Mouse (Mus musculus): ENCODE results near the gene Clp1. TPM values are rescaled to one million over a fixed set of nuclear protein-coding genes. Genes with fewer than 3 reads are reported as not detected.
A peak's percentile ranks its signal among the peaks of the same experiment; 100 is the strongest.
"Not testable (repeated sequence)": the region's sequence is repeated elsewhere in the genome, so short reads cannot be mapped to it uniquely, and the experiment has no call there.

Clp1 gene
- polyA plus RNA-seq, 1 experiment from 2014 or later = 56.8 TPM

DNA sequence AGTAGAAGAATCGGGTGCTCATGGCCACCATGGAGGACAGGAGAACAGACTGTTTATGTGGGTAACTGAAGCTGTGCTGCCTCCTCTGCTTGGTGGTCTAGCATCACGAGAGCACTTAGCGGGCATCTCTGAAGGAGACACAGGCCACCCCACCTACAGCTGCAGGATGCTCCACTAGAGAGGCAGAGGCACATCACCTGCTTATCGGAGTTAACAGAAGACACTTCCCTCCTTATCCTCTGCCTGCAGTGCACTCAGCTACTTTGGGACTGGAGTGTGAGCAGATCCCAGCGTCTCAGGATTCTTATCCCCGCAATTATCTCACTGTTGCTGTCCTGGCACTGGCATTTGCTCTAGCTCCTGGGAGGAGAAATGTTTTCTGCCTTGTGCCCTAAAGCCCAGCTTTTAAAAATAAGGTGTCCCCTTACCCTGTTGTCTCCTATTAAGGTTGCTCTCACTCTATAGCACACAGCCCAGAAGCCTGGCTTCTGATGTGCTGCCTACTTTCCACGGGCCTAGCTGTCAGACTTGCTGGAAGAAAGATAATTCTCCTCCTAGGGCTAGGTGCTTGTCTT, 8.3 kb upstream of the Clp1 start:
- DNase-seq (ENCODE audit: extremely low spot score, low spot score) = peak; percentile 46
- peaks cover 75% of the 10 kb centered on the region for H3K4me1 ChIP-seq
- H3K4me3 ChIP-seq = peak overlapping the region; percentile 69
- no peaks in the 10 kb centered on the region for H3K27me3 ChIP-seq (ENCODE audit: poor library complexity, severe bottlenecking)
- 29% methylated on average over 7 of the region's 7 CpGs for WGBS
- no peaks in the 10 kb centered on the region for H3K9me3 ChIP-seq
- H3K36me3 ChIP-seq (replicated peaks) = peaks cover 7% of the 10 kb centered on the region
- H3K27ac ChIP-seq = peak overlapping the region; percentile 99

DNA sequence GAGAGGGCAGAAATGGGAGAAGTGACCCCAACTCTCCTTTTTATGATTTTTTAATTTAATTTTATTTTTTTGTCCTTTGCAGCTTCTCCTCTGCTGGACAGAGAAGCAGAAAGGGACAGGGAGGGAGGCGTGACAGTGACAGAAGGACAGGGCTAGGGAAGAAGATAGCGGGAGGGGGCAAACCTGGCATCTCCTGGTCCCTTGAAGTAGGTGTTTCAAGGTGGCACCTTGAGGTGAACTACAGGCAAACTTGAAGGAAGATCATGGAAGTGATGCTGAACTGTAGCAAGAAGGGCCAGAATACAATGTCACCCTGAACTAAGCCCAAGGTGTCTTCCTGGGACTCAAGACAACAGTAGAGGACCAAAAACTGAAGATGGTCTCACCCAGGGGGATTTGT, 7.8 kb upstream of the Clp1 start:
- Histone ChIP-seq H3K4me3 (peak overlapping the region; percentile 69), H3K4me1 (peaks cover 70% of the 10 kb centered on the region), H3K36me3 (replicated peaks) (peaks cover 2% of the 10 kb centered on the region), H3K27ac (peak overlapping the region; percentile 99), H3K27me3 (ENCODE audit: poor library complexity, severe bottlenecking) (no peaks in the 10 kb centered on the region), H3K9me3 (no peaks in the 10 kb centered on the region)
- no peak for DNase-seq (ENCODE audit: extremely low spot score, low spot score)
- 6% methylated on average over 2 of the region's 2 CpGs for WGBS

DNA sequence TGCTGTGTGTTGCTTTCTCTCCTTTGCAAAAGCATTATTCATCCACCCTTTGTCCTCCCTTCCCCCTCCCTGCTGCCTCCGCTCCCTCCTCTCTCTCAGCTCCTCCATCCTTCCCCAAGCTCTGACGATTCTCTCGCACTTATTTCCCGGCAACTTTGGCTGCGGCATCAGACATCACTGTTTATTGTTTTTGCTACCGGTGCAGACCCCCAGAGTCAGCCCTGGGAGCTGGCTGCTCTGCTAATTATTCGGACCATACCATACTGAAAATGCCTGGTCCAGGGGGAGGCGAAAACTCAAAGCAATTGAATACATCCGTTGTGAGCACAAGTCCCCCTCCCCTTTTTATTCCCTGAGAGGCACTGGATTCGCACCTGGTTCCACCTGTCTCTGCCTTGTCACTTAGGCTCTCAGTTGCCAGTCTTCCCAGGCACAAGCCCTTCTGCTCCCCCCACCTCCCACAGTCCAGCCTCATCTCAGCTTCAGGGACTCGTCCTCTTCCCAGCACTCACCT, 7.3 kb upstream of the Clp1 start:
- H3K4me3 ChIP-seq = peak overlapping the region; percentile 69
- H3K36me3 ChIP-seq (replicated peaks) = no peaks in the 10 kb centered on the region
- under 1% methylated on average over 11 of the region's 11 CpGs for WGBS
- H3K27me3 ChIP-seq (ENCODE audit: poor library complexity, severe bottlenecking) = no peaks in the 10 kb centered on the region
- H3K4me1 ChIP-seq = peaks cover 64% of the 10 kb centered on the region
- H3K27ac ChIP-seq = peak overlapping the region; percentile 99
- DNase-seq (ENCODE audit: extremely low spot score, low spot score) = peak; percentile 65
- H3K9me3 ChIP-seq = no peaks in the 10 kb centered on the region

DNA sequence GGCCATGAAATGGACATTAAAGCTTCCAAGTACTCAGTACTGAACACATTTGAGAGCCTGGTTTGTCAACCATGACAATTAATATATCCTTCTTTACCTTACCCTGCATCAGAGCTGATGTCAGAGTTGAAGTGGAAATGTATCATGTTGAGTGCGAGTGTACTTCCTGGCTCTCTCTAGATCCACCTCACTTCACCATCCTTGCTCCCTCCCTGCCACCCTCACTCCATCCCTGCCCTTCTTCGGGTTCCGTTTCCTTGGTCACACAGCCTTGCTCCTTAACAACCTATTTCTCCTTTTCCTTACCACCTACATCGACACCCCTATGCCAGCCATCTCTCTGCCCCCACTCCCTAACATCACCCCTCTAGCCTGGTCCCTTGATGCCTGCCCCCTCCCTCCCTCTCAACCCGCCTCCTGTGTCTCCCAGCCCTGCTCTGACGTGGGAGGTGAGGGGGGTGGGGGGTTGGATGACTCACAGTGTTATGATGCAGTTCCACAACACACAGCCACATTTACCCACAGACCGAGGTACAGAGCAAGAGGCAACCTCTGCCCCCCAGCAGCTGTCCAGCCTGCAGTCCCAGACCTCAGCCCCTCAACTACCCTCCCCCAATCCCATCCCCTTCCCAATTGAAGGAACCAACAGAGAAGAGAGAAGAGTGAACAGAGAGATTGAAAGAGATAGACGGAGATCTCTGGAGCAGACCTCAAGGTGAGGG, 6.6 kb upstream of the Clp1 start, which contains the start of gene Ypel4:
Ypel4 (plus strand) TSS at position 480 of the 722 bp plus-strand sequence.
- peak; percentile 64 for DNase-seq (ENCODE audit: extremely low spot score, low spot score)
- peak within 1 kb of the TSS; percentile 69 for H3K4me3 ChIP-seq
- no peaks in the 10 kb centered on the region for H3K9me3 ChIP-seq
- 4% methylated on average over 8 of the region's 8 CpGs for WGBS
- peaks cover 58% of the 10 kb centered on the region for H3K4me1 ChIP-seq
- peak within 1 kb of the TSS; percentile 99 for H3K27ac ChIP-seq
- H3K27me3 ChIP-seq (ENCODE audit: poor library complexity, severe bottlenecking) = no peaks in the 10 kb centered on the region
- H3K36me3 ChIP-seq (replicated peaks) = no peaks in the 10 kb centered on the region

DNA sequence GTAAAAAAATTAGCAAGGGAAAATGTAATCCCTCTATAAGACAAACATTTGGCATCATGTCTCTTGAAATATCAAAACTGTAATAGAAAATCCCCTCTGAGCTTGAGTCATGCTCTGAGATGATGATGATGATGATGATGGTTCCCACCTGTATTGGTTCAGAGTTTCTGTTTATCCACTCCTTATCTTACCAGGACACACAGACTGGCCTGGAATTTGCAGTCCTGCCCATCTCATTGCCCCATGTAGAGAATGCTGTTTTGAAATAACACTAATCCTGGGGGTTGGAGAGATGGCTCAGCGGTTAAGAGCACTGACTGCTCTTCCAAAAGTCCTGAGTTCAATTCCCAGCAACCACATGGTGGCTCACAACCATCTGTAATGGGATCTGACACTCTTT, 5.2 kb upstream of the Clp1 start:
- Histone ChIP-seq H3K36me3 (replicated peaks) (no peaks in the 10 kb centered on the region), H3K9me3 (no peaks in the 10 kb centered on the region), H3K4me3 (no peak overlapping the region), H3K27me3 (ENCODE audit: poor library complexity, severe bottlenecking) (no peaks in the 10 kb centered on the region), H3K4me1 (peaks cover 51% of the 10 kb centered on the region), H3K27ac (no peak overlapping the region)
- no peak for DNase-seq (ENCODE audit: extremely low spot score, low spot score)
- 76% methylated on average over 1 of the region's 1 CpGs for WGBS

DNA sequence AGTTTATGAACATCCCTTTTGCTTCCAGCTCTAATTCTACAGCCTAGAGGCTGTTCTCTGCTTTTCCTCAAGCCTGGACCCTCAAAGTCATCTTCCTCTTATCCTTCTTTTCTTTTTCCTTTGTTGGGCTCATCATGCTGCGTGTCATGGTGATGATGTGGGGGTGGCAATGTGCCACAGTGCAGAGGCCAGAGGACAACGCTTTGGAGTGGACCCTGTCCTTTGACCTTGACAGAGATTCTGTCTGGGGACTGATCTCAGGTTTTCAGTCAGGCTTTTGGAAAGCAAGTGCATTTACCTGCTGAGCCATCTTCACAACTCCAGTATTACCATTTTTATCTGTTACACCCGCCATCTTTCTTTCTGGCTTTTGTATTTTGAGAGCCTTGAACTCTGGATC, 4.1 kb upstream of the Clp1 start:
- H3K4me1 ChIP-seq = peaks cover 45% of the 10 kb centered on the region
- WGBS = 86% methylated on average over 3 of the region's 3 CpGs

DNA sequence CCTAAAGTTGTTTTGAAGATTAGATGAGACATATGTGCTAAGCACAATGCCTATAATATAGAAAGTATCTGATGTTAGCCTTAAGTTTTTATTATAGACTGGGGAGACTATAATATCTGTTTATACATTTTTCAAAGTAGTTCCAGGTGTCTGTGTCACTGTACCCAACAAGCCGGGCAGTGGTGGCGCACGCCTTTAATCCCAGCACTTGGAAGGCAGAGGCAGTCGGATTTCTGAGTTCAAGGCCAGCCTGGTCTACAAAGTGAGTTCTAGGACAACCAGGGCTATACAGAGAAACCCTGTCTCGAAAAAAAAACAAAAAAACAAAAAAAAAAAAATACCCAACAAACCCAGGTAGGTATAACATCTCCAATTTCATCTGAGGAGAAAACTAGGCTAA, 1.0 kb upstream of the Clp1 start:
- not testable (repeated sequence) for DNase-seq (ENCODE audit: extremely low spot score, low spot score); H3K27ac ChIP-seq; H3K9me3 ChIP-seq; H3K27me3 ChIP-seq (ENCODE audit: poor library complexity, severe bottlenecking)
- Histone ChIP-seq H3K4me1 (peaks cover 30% of the 10 kb centered on the region), H3K36me3 (replicated peaks) (peaks cover 28% of the 10 kb centered on the region), H3K4me3 (0 out of 2 replicates have a peak overlapping the region, but pooled peaks have one; percentile 66)
- WGBS = 83% methylated on average over 5 of the region's 5 CpGs

More for the DNA sequence above, 4.1 kb upstream of the Clp1 start:
- Histone ChIP-seq H3K27me3 (ENCODE audit: poor library complexity, severe bottlenecking) (no peaks in the 10 kb centered on the region), H3K9me3 (no peaks in the 10 kb centered on the region), H3K36me3 (replicated peaks) (no peaks in the 10 kb centered on the region), H3K4me3 (no peak overlapping the region), H3K27ac (no peak overlapping the region)
- no peak for DNase-seq (ENCODE audit: extremely low spot score, low spot score)

DNA sequence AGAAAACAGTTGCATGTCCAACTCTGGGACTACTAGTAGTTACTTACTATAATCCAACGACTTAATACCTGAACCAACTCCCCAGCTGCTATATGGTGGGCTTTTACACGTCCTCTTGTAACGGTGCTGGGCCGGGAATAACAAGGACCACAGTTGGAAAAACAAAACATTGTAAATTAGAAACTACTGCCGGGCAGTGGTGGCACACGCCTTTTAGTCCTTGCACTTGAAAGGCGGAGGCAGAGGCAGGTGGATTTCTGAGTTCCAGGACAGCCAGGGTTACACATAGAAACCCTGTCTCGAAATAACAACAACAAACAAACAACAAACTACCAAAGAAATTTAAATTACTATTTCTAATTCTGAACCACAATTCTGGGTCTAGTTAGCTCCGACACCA, 434 bp downstream of the Clp1 start:
- DNase-seq (ENCODE audit: extremely low spot score, low spot score) = no peak
- H3K4me1 ChIP-seq = peaks cover 28% of the 10 kb centered on the region
- peak overlapping the region; percentile 66 for H3K4me3 ChIP-seq
- H3K9me3 ChIP-seq = no peaks in the 10 kb centered on the region
- H3K27me3 ChIP-seq (ENCODE audit: poor library complexity, severe bottlenecking) = no peaks in the 10 kb centered on the region
- 5% methylated on average over 9 of the region's 9 CpGs for WGBS
- peaks cover 40% of the 10 kb centered on the region for H3K36me3 ChIP-seq (replicated peaks)
- H3K27ac ChIP-seq = peak overlapping the region; percentile 87

DNA sequence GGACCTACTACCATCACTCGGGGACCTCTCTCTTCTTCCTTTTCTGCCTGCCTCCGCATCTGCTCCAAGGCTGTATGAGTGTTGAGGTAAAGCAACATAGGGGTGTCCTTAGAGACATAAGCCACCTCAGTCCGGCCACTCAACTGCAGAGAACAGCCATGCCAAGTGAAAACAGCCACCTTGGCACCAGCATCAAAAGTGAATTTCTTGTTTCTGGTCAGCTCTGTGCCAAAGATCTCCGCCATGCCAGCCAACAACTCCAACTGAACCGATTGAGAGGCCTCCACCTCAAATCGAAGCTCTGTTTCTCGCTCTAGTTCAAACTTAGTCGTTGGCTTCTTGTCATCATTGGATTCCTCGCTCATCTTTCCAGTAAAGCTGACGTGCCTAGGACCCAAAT, 1.4 kb downstream of the Clp1 start:
- H3K27ac ChIP-seq = no peak overlapping the region
- H3K9me3 ChIP-seq = no peaks in the 10 kb centered on the region
- peak overlapping the region; percentile 66 for H3K4me3 ChIP-seq
- WGBS = 95% methylated on average over 10 of the region's 10 CpGs
- peaks cover 28% of the 10 kb centered on the region for H3K4me1 ChIP-seq
- peaks cover 45% of the 10 kb centered on the region for H3K36me3 ChIP-seq (replicated peaks)
- no peaks in the 10 kb centered on the region for H3K27me3 ChIP-seq (ENCODE audit: poor library complexity, severe bottlenecking)
- no peak for DNase-seq (ENCODE audit: extremely low spot score, low spot score)

DNA sequence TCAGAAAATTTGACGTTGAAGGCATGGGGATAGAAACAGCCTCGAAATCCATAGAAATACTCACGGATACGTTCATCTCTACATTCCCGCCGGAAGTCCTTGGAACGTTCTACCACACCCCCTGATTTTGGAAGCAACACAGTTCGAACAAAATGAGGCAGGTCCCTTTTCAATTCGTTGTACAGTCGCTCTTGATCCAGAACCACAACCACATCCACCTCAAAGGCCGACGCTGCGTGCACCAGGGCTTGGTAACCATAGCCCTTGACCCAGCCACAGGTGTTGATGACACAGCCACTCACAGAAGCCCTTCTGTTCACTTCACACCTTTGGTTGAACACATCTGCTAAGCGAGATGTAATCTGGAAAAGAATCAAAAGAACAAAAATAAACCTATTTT, 3.3 kb downstream of the Clp1 start:
- H3K4me1 ChIP-seq = peaks cover 28% of the 10 kb centered on the region
- DNase-seq (ENCODE audit: extremely low spot score, low spot score) = no peak
- no peaks in the 10 kb centered on the region for H3K27me3 ChIP-seq (ENCODE audit: poor library complexity, severe bottlenecking)
- no peak overlapping the region for H3K4me3 ChIP-seq
- H3K9me3 ChIP-seq = no peaks in the 10 kb centered on the region
- WGBS = 96% methylated on average over 14 of the region's 14 CpGs
- H3K36me3 ChIP-seq (replicated peaks) = peaks cover 45% of the 10 kb centered on the region
- no peak overlapping the region for H3K27ac ChIP-seq

DNA sequence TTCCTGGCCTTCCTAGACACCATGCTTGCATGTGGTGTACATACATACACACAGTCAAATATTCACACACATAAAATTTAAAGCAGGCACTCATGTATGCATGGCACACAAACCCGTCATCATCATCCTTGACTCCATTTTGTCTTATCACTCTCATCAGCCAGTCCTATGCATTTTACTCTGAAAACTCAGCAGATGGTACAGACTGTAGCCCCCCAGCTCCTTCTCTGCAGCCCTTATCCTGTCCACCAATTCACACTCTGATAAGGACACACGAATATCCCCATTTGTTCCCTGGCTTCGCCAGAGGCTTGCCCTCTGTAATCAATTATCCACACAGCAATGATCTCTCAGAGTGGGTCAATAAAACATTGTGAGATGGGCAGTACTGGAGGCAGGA, 6.0 kb downstream of the Clp1 start:
- no peak overlapping the region for H3K4me3 ChIP-seq
- H3K27ac ChIP-seq = no peak overlapping the region
- no peak for DNase-seq (ENCODE audit: extremely low spot score, low spot score)
- peaks cover 25% of the 10 kb centered on the region for H3K4me1 ChIP-seq
- 85% methylated on average over 3 of the region's 3 CpGs for WGBS
- no peaks in the 10 kb centered on the region for H3K27me3 ChIP-seq (ENCODE audit: poor library complexity, severe bottlenecking)
- no peaks in the 10 kb centered on the region for H3K9me3 ChIP-seq
- H3K36me3 ChIP-seq (replicated peaks) = peaks cover 45% of the 10 kb centered on the region

DNA sequence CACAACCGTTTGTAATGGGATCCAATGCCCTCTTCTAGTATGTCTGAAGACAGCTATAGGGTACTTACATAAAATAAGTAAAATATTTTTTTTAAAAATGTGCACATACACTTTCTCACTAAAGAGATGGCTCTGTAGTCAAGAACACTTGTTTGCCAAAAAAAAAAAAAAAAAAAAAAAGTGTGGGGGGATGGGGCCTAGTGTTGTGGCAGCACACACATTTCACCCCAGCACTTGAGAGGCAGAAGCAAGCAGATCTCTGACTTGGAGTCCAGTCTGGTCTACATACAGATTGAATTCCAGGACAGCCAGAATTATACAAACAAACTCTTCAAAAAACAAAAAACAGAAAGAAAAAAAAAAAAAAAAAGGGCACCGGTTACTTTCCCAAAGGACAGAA, 6.4 kb downstream of the Clp1 start:
- H3K27ac ChIP-seq = no peak overlapping the region
- no peaks in the 10 kb centered on the region for H3K9me3 ChIP-seq
- 93% methylated on average over 2 of the region's 2 CpGs for WGBS
- peaks cover 22% of the 10 kb centered on the region for H3K4me1 ChIP-seq
- H3K36me3 ChIP-seq (replicated peaks) = peaks cover 42% of the 10 kb centered on the region
- H3K27me3 ChIP-seq (ENCODE audit: poor library complexity, severe bottlenecking) = no peaks in the 10 kb centered on the region
- no peak for DNase-seq (ENCODE audit: extremely low spot score, low spot score)
- no peak overlapping the region for H3K4me3 ChIP-seq

DNA sequence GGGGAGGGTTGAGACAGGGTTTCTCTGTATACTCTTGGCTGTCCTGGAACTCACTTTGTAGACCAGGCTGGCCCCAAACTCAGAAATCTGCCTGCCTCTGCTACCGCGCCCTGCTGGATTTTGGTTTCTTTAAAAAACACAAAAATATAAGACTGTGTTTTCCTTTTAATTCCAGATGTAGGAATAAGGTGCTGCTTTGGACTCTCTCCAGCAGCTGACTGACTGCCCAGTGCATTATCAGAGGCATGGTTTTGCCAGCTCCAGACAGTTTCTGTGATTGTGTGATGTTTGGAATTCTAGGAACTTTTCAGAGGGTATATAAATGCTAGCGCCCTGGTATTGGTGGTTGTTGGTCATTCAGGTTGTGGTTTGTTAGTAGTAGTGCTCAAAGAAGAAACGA, 9.8 kb downstream of the Clp1 start:
- H3K4me3 ChIP-seq = no peak overlapping the region
- H3K36me3 ChIP-seq (replicated peaks) = peaks cover 11% of the 10 kb centered on the region
- WGBS = 93% methylated on average over 4 of the region's 4 CpGs
- no peaks in the 10 kb centered on the region for H3K9me3 ChIP-seq
- no peak for DNase-seq (ENCODE audit: extremely low spot score, low spot score)
- no peaks in the 10 kb centered on the region for H3K27me3 ChIP-seq (ENCODE audit: poor library complexity, severe bottlenecking)
- no peak overlapping the region for H3K27ac ChIP-seq
- peaks cover 31% of the 10 kb centered on the region for H3K4me1 ChIP-seq

Measured in forebrain, embryonic 10.5 days (tissue).